Mouse (Mus musculus): Measurements from ENCODE around the gene Cisd1.

DNA sequence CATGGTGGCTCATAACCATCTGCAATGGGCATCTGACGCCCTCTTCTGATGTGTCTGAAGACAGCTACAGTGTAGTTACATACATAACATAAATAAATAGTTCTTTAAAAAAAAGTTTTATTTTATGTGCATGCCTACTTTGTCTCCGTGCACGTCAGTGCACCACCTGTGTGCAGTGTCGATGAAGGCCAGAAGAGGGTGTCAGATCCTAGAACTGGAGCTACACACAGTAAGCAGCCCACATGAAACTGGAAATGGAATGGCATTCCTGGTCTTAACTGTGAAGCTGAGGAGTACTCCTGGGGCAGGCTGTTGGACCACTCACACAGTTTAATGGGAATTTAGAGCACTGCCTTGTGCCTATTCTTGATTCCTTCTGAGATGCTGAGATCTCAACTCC lies 12.4 kb downstream of the Cisd1 start:
- TF ChIP-seq POLR2A (IDR thresholded peaks at IDR 0.05; ENCODE audit: low read depth, low read length) (no peak), CTCF (IDR thresholded peaks at IDR 0.05; ENCODE audit: borderline replicate concordance, insufficient read depth, low read length) (no peak; the same call in 1 of the 2 replicates)
